Mouse (Mus musculus) left cerebral cortex, adult 2 months (tissue): Measurements from ENCODE around the gene Gabrr2. TPM values are rescaled to one million over a fixed set of nuclear protein-coding genes. Genes with fewer than 3 reads are reported as not detected.

Experiments
- DNase-seq, 2 experiments: peaks; one replicate each; pipeline ENCODE4 v3.0.0; 2021 to 2022; ENCODE audit warnings: low spot score in 2 of 2, mixed read lengths in 1 of 2; ENCODE audit errors: extremely low spot score in 1 of 2
- H3K27ac ChIP-seq: fragments of 200-600 bp; 2 replicates; pipeline ENCODE4 v1.8.1; 2022
- H3K4me3 ChIP-seq: fragments of 200-600 bp; 2 replicates; pipeline ENCODE4 v1.8.1; 2022
- CTCF ChIP-seq: fragments of 200-600 bp; IDR thresholded peaks from 2 replicates; pipeline ENCODE4 v1.8.1; 2022; ENCODE audit warnings: antibody characterized with exemption, mild to moderate bottlenecking, moderate library complexity
- intact Hi-C: fragments of 180-260 bp; cut with DNase I; formaldehyde crosslinking; loops from one replicate; pipeline ENCODE4 v1.15.1; 2025
- long read RNA-seq, 2 experiments: library from polyadenylated mRNA; stranded (forward); transcript quantifications; one replicate each; pipeline ENCODE4 v2.0.0; 2021; ENCODE audit warnings: borderline mapping rate in 2 of 2
- total RNA-seq, 2 experiments: library from RNA; stranded (reverse); gene quantifications; 2 replicates each; pipeline ENCODE4 v1.2.3; 2021

Gene Gabrr2
- under 1 TPM; 0.34 to 0.37 TPM for total RNA-seq
- long read RNA-seq, experiment 1, partial matches to known transcripts = 0 of 1 reads
- long read RNA-seq, experiment 1, other reads (novel, unspliced or antisense) = 0 of 1 reads
- long read RNA-seq, experiment 2 = 0 reads

- no peak for TF ChIP-seq CTCF
- Histone ChIP-seq H3K27ac (no peak within 1 kb of the TSS), H3K4me3 (no peak within 1 kb of the TSS)
- DNase-seq = no peak
- intact Hi-C loops = no loop called here
Observed at GRCm38 (mm10) chr4:33062981-33063380, at the start of gene Gabrr2. Gene Gabrr2 (plus strand): TSS chr4:33062999.

DNA sequence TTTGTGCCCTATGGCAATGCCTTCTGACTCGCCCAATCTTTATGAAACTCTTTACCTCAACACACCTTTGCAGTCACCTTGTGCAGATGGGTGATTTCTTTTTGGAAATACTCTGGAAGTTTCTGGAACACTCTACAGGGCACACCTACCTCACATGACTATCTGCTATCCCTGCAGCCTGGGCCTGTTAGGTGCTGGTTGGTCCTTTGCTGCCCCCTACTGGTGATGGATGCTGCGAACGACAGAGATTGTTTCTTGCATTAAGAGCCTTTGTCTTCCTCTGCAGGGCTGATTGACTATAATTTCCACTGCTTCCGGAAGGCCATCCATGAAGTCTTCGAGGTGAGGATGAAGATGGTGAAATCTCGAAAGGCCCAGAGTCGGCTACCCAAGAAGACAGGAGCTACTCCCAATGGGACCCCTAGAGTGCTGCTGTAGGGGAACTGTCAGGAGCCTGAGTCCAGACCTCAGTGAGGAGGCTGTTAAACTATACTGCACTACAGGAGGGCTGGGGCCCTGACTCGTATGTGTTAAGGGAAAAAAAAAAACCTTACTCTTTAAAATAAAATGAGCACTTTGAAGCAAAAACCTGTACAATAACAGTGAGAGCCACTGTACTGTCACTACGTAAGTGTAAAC lies 44.3 kb upstream of the Gabrr2 start:
- TF ChIP-seq CTCF = peak; percentile 94
- Histone ChIP-seq H3K27ac (no peak overlapping the region), H3K4me3 (no peak overlapping the region)
- intact Hi-C loops = loop anchor here (5.0 to 10.0 kb wide), 2 partner anchors 244 to 271 kb away; no protein-coding TSS in a partner anchor
- DNase-seq = peak; percentile 86 to 87

- no peak overlapping the region for H3K4me3 ChIP-seq
Observed at GRCm38 (mm10) chr4:33024420-33024819, 38.4 kb upstream of the Gabrr2 start.

DNA sequence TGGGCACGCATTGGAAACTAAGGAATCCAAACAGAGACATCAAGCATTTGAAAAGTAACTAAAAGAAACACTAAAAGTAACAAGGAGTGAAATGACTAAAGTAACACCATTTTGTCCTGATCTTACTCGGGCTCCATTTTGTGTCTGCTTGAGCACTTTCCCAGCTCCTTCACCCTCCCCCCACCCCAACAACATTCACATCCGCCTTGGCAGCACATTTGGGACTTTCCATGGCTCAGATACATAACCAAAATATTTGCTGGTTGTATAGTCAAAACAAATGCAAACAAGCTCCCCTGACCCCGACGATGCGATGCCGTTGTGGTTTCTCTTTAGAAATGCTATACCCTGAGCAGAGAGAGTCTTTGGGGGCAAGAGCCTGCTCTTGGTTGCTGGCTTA lies 33.7 kb upstream of the Gabrr2 start:
- DNase-seq = no peak
- TF ChIP-seq CTCF = no peak
- H3K4me3 ChIP-seq = no peak overlapping the region
- no peak overlapping the region for H3K27ac ChIP-seq
- intact Hi-C loops = no loop called here

More at GRCm38 (mm10) chr4:33024420-33024819, 38.4 kb upstream of the Gabrr2 start:
- TF ChIP-seq CTCF = no peak
- intact Hi-C loops = no loop called here
- no peak overlapping the region for H3K27ac ChIP-seq
- no peak for DNase-seq

GRCm38 (mm10) chr4:33030264-33031194 lies 32.3 kb upstream of the Gabrr2 start:
- H3K27ac ChIP-seq = peak overlapping the region; percentile 89
- intact Hi-C loops = loop anchor here (2.0 to 10.0 kb wide), 5 partner anchors 46 to 264 kb away; partner anchors contain the start of genes Lyrm2 and Pnrc1
- peak overlapping the region; percentile 96 for H3K4me3 ChIP-seq
- no peak for DNase-seq
- TF ChIP-seq CTCF = no peak; the same call in 1 of the 2 replicates

DNA sequence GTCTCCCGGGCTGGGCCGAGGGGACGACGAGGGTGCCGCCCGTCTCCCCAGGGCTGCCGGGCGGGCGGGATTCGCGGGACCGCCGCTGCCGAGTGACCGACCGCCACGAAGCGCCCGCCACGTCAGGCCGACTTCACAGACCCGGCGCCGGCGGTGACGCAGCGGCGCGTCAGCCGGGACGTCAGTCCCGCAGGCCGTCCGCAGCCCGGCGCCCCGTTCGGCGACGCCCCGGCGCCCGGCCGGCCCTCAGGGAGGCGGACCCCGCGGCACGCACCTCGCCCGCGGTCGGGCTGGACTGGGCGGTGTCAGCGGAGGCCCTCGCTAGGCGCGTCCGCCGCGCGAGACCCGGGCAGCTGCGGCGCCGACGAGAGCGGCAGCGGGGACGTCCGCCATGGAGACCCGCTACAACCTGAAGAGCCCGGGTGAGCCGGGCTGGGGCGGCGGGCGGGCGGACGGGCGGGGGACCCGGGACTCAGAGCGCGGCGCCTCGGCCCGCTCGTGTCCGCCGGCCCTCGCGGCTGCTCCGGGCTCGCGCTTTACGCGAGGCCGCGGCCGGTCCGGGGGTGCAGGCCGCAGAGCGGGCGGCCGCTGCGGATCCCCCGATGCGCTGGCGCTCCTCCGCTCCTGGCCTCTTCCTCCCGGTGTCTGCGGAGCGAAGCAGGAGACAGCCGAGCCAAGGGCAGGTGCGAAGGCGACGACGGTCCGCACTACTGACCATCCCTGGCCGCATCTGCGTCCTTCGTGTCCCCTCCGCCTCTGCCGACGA lies 31.4 kb upstream of the Gabrr2 start, which contains the start of gene Ube2j1:
Gene Ube2j1, plus strand, starts transcription at position 222 of the 766 bp plus-strand sequence.
- Histone ChIP-seq H3K4me3 (peak within 1 kb of the TSS; percentile 96), H3K27ac (peak within 1 kb of the TSS; percentile 89)
- intact Hi-C loops = loop anchor here (2.0 to 10.0 kb wide), 5 partner anchors 47 to 263 kb away; partner anchors contain the start of genes Lyrm2 and Pnrc1
- DNase-seq = peak; percentile 90 to 91
- TF ChIP-seq CTCF = no peak

DNA sequence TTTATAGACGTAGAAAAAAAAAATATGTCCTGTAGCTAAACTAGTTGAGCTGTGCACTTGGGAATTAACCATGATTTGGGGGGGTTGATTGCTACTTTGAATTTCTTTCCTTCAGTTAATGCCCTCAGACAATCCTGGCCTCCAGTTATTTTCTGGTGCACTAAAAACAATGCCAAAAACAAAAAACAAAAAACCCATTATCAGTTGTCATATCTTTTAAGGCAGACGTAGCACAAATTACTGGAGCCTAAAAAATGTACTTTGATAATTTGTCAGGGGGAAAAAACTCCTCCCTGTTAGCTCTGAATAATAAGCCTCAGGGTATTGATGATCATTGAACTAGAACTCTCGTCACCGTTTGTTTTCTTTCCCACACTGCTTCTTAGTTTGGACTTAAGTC lies 30.8 kb upstream of the Gabrr2 start:
- intact Hi-C loops = loop anchor here (5.0 to 10.0 kb wide), 4 partner anchors 85 to 263 kb away; partner anchors contain the start of genes Lyrm2 and Pnrc1
- no peak for TF ChIP-seq CTCF
- H3K4me3 ChIP-seq = peak overlapping the region; percentile 96
- no peak for DNase-seq
- peak overlapping the region; percentile 86 for H3K27ac ChIP-seq

DNA sequence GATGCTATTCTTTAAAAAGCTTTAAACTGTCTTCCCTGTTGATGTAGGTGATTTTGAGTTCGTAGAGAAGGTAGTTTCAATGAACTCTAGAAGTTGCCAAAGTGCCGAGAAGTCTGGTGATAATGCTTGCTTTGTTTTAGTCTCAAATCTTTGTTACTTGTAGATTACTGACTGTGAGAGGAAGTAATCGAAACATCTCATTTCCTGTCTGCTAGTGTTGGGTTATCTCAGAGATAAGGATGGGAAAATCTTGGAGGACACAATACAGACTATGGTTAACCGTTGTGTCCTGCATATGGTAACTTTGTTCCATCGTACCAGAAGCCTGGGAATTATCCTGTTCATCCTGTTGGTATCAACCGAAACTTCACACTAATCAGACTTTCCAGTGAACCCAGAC lies 29.3 kb upstream of the Gabrr2 start:
- Histone ChIP-seq H3K4me3 (no peak overlapping the region), H3K27ac (no peak overlapping the region)
- DNase-seq = no peak
- no peak for TF ChIP-seq CTCF
- intact Hi-C loops = loop anchor here (5.0 to 10.0 kb wide), 4 partner anchors 84 to 261 kb away; partner anchors contain the start of genes Lyrm2 and Pnrc1

DNA sequence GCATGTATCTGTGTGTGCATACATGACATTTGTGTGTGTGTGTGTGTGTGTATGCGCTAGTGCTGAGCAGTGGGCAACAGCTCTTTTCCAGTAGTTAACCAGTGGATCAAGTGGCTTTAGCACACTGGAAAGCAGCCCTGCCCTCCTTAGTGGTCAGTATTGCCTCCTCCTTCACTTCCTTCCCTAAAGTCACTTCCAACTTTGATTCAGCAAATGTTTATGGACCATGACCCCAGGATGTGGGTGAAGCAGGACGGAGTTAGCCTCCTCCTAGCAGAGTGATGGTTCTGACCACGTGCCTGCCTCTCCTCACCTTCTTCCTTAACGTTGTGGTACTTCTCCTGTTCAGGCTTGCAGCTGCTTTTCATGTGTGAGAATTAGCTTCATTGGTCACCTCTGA lies 23.0 kb upstream of the Gabrr2 start:
- H3K4me3 ChIP-seq = no peak overlapping the region
- DNase-seq = no peak
- H3K27ac ChIP-seq = no peak overlapping the region
- no peak for TF ChIP-seq CTCF
- intact Hi-C loops = loop anchor here (10.0 kb wide), 1 partner anchor 255 kb away; the partner anchor contains the start of gene Pnrc1

DNA sequence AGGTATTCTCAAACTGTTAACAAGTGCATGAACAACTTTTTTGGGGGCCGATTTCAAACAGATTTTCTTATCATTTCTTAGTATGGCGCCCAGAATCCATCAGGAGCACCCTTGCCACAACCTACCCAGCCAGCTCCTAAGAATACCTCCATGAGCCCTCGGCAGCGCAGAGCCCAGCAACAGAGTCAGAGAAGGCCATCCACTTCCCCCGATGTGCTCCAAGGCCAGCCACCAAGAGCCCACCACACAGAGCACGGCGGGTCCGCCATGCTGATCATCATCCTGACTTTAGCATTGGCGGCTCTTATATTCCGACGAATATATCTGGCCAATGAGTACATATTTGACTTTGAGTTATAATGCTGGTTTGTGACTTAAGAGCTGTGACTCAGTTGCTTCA lies 13.2 kb upstream of the Gabrr2 start:
- TF ChIP-seq CTCF = no peak
- intact Hi-C loops = no loop called here
- H3K4me3 ChIP-seq = no peak overlapping the region
- no peak overlapping the region for H3K27ac ChIP-seq
- no peak for DNase-seq

DNA sequence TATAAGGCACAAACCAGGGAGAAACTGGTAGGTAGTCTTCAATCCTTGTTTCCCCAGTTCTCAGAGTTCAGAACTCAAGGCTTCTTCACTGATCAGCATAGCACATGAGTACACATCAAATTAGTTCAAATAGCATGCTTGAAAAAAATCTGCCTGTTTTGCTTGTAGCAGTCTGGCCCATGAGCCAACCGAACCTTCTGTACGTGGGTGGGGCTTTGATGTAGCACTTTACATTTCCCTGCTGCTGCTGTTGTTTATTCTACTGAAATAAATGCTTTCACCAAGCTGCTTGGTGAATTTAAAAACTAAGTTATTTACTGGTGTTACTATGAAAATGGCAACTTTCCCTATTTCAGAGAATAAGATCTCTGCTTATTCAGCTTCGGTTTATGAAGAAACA lies 10.7 kb upstream of the Gabrr2 start:
- no peak for TF ChIP-seq CTCF
- DNase-seq = no peak
- Histone ChIP-seq H3K4me3 (no peak overlapping the region), H3K27ac (no peak overlapping the region)
- intact Hi-C loops = loop anchor here (5.0 kb wide), 1 partner anchor 65 kb away; no protein-coding TSS in a partner anchor
